Mouse (Mus musculus) C2C12 (cell line): ENCODE results near the gene Fbn1. TPM values are rescaled to one million over a fixed set of nuclear protein-coding genes. Genes with fewer than 3 reads are reported as not detected.

ENCODE experiments used
- H3K27me3 ChIP-seq: one replicate; pipeline ENCODE4 v1.6.1; 2011; ENCODE audit not compliant: control insufficient read depth, insufficient read depth, insufficient read length
- H3K36me3 ChIP-seq: one replicate; pipeline ENCODE4 v1.6.1; 2011; ENCODE audit not compliant: control insufficient read depth, insufficient read depth
- H3K4me3 ChIP-seq: one replicate; pipeline ENCODE4 v1.5.1; 2011; ENCODE audit warnings: mild to moderate bottlenecking, control low read depth; ENCODE audit not compliant: poor library complexity, insufficient read depth, severe bottlenecking
- H3K79me2 ChIP-seq: one replicate; pipeline ENCODE4 v1.6.1; 2011; ENCODE audit not compliant: control insufficient read depth, insufficient read depth
- H3K79me3 ChIP-seq: one replicate; pipeline ENCODE4 v1.6.1; 2011; ENCODE audit warnings: low read depth, control low read depth
- H3ac ChIP-seq: one replicate; pipeline ENCODE3; 2011; ENCODE audit warnings: low read depth; ENCODE audit not compliant: control insufficient read depth, insufficient read length
- CEBPB ChIP-seq: IDR thresholded peaks from one replicate; pipeline ENCODE4 v1.6.1; 2011; ENCODE audit warnings: low read depth, mild to moderate bottlenecking, control low read depth, moderate library complexity
- CTCF ChIP-seq: IDR thresholded peaks from one replicate; pipeline ENCODE4 v1.5.1; 2011; ENCODE audit not compliant: control insufficient read depth, insufficient read depth, insufficient read length
- FOSL1 ChIP-seq: IDR thresholded peaks from one replicate; pipeline ENCODE4 v1.8.0; 2011; ENCODE audit warnings: mild to moderate bottlenecking, low read length; ENCODE audit not compliant: poor library complexity, insufficient read depth, severe bottlenecking
- MAX ChIP-seq: IDR thresholded peaks from one replicate; pipeline ENCODE4 v1.6.1; 2011; ENCODE audit warnings: mild to moderate bottlenecking, control low read depth
- MYOD1 ChIP-seq: IDR thresholded peaks from one replicate; pipeline ENCODE4 v1.6.1; 2011; ENCODE audit warnings: low read depth; ENCODE audit not compliant: control insufficient read depth, insufficient read length
- MYOG ChIP-seq: IDR thresholded peaks from one replicate; pipeline ENCODE4 v1.6.1; 2011; ENCODE audit not compliant: control insufficient read depth, insufficient read length; ENCODE audit errors: extremely low read depth
- USF1 ChIP-seq: IDR thresholded peaks from one replicate; pipeline ENCODE4 v1.6.1; 2011; ENCODE audit warnings: low read depth, mild to moderate bottlenecking, control low read depth, moderate library complexity
- polyA plus RNA-seq: library from polyadenylated mRNA; unstranded; fragments of >200 nt; fragmentation: generic; extraction: Trizol; gene quantifications from one replicate; pipeline ENCODE4 v1.2.1, GENCODE M21; 2012; ENCODE audit warnings: missing spikeins

Fbn1 gene
- polyA plus RNA-seq, 1 experiment, result 14.8 TPM

DNA sequence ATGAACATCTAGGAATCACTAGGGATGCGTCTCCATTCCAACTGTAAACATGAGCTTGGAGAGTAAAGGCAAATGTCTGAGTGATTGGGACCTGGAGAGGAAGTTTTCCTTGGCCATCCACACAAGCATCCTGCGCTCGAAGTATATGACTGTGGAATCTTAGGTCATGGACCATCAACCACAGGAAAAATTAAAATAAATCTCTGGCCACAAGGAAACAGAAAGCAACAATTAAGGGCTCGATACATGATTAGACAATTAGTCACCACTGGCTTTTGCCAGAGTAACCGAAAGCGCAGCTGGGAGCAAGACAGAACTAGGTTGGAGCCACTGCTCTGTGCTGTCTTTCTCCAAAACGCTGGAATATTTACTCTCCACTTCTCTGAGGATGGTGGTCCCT, 32.8 kb upstream of the Fbn1 start:
- Histone ChIP-seq H3K27me3 (no peaks in the 10 kb centered on the region), H3K79me2 (no peaks in the 10 kb centered on the region), H3ac (no peak overlapping the region), H3K36me3 (no peaks in the 10 kb centered on the region), H3K4me3 (no peak overlapping the region), H3K79me3 (no peaks in the 10 kb centered on the region)
- TF ChIP-seq MYOG (no peak), MAX (peak; percentile 22), USF1 (no peak), CEBPB (no peak), FOSL1 (peak; percentile 52), CTCF (no peak), MYOD1 (peak; percentile 54)

DNA sequence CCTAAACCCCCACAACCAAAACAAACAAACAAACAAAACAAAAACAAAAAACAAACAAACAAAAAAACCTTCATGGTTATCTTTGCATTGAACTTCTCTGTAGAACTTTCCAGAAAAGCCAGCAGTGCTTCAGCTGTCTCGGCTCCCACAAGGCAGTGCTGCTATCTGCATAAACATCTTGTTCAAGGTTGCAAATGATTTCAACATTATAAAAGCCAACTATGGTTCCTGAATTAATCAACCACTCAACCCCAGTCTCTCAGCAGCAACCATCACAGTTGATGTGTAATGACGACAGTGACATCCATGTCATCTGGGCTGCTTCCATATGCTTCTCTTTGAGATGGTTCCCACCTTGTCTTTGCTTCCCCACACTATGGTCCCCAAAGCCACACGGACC, 31.8 kb upstream of the Fbn1 start:
- Histone ChIP-seq H3K36me3 (no peaks in the 10 kb centered on the region), H3K4me3 (no peak overlapping the region), H3K79me2 (no peaks in the 10 kb centered on the region), H3K79me3 (no peaks in the 10 kb centered on the region), H3ac (no peak overlapping the region), H3K27me3 (no peaks in the 10 kb centered on the region)
- TF ChIP-seq USF1 (no peak), CEBPB (no peak), MAX (no peak), MYOD1 (no peak), CTCF (no peak), FOSL1 (no peak), MYOG (no peak)

DNA sequence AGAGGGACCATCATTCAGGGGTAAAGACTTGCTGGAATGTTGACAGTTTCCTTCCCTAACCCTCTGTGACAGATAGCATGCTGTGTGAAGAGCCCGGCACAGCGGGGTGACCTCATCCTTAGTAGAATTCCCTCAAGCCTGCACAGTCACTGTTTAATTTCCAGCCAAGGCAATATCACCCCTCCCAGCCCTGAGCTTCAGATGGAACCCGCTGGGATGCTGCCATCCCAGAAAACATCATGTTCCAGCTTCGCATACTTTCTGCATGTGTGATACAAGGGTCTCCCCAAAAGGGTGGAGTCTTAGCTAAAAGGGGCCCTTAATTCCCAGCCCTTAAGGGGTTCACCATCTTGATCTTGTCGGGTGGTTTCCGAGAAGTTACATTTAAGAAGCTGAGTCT, 22.9 kb upstream of the Fbn1 start:
- H3K4me3 ChIP-seq, result no peak overlapping the region
- no peaks in the 10 kb centered on the region for H3K36me3 ChIP-seq
- no peaks in the 10 kb centered on the region for H3K27me3 ChIP-seq
- H3K79me3 ChIP-seq, result no peaks in the 10 kb centered on the region
- TF ChIP-seq MAX (no peak), USF1 (no peak)
- no peak overlapping the region for H3ac ChIP-seq
- no peaks in the 10 kb centered on the region for H3K79me2 ChIP-seq

DNA sequence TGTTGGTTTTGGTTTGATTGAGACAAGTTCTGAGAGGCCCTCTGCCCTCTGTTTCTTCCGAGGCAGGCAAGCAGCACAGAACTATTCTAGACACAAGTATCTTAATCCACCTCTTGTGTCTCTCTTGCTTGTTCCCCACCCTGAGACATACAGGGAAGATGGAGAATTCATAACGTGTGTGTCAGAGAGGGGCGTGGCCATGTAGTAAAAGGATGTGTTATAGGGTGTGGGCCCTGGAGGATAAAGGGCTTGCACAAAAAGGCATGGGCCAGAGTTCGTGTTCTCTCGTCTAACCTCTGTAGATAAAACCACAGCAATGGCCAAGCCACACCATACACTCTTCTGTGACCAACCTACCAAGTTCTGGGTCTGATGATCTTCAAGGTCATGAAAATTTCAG, 18.8 kb upstream of the Fbn1 start:
- no peaks in the 10 kb centered on the region for H3K79me3 ChIP-seq
- no peak overlapping the region for H3K4me3 ChIP-seq
- no peaks in the 10 kb centered on the region for H3K27me3 ChIP-seq
- TF ChIP-seq MYOG, result no peak
- no peak for TF ChIP-seq MAX
- TF ChIP-seq CTCF, result no peak
- no peak for TF ChIP-seq USF1
- TF ChIP-seq FOSL1, result no peak
- no peak for TF ChIP-seq CEBPB
- no peak for TF ChIP-seq MYOD1
- no peak overlapping the region for H3ac ChIP-seq
- H3K36me3 ChIP-seq, result no peaks in the 10 kb centered on the region
- H3K79me2 ChIP-seq, result no peaks in the 10 kb centered on the region

DNA sequence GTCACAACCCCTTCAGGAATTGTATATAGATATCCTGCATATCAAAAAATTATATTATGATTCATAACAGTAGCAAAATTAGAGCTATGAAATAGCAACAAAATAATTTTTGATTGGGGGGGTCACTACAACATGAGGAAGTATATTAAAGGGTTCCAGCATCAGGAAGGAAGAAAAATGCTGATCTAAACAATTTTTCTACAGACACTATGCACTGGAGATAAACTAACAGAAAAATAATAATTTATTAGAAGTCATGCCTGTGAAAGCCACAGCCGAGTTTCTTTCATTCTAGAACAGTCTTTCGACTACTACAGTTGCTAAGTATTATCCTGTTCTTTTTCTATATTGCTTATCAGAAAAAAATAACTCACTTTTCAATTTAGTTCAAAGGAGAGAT, 17.7 kb upstream of the Fbn1 start:
- Histone ChIP-seq H3ac (no peak overlapping the region), H3K27me3 (no peaks in the 10 kb centered on the region), H3K79me3 (no peaks in the 10 kb centered on the region), H3K79me2 (no peaks in the 10 kb centered on the region), H3K36me3 (no peaks in the 10 kb centered on the region), H3K4me3 (no peak overlapping the region)
- no peak for TF ChIP-seq MYOD1
- no peak for TF ChIP-seq CTCF
- TF ChIP-seq MYOG, result no peak
- no peak for TF ChIP-seq USF1
- no peak for TF ChIP-seq FOSL1
- TF ChIP-seq CEBPB, result no peak
- no peak for TF ChIP-seq MAX

DNA sequence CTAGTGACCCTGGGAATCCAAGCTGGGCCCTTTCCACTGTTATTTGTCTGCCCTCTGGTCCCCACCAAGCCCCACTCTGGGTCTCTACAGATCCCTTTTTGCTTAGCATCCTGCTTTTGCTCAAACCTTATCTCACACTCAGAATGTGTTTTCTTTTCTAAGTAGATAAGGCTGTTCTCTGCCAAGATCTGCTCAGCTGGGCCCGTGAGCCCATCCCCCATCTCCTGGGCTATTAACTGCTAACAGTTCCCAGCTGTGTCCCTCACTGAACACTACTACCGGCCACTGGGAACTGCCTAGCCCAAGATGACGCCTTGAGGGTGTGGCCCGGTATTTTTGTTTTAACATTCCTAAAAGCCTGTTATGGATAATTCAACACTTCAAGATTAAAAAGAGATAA, 8.8 kb upstream of the Fbn1 start:
- Histone ChIP-seq H3K79me2 (no peaks in the 10 kb centered on the region), H3K36me3 (no peaks in the 10 kb centered on the region), H3ac (no peak overlapping the region), H3K79me3 (no peaks in the 10 kb centered on the region), H3K27me3 (no peaks in the 10 kb centered on the region), H3K4me3 (no peak overlapping the region)
- TF ChIP-seq USF1 (no peak), CTCF (no peak), FOSL1 (no peak), MYOG (no peak), MAX (no peak), CEBPB (no peak), MYOD1 (no peak)
